Mouse (Mus musculus): ENCODE measurements around the gene Chp1.

DNA sequence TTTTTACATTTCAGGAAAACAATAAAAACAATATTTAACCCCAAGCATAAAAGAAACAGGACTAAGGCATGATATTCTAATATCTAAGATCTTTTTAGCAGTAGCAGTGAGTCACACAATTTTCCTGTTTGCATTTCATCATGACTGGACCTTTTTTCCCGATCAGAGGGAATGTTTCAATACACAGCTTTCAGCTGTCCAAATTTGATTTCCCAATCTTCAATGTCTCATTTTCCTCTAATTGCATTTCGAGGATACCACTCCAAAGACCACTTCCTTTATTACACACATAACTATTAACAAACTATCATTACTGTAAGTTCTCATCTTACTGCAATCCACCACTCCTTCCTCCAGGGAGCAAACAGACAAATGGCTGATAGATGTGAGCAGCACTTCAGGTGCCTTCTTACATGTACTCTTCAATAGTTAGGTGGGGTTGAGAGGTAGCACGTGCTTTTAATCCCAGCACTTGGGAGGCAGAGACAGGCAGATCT is 33.4 kb upstream of the Chp1 start:
- TF ChIP-seq CTCF (IDR thresholded peaks at IDR 0.05; ENCODE audit: insufficient read depth, low read depth, low read length) (no peak), POLR2A (IDR thresholded peaks at IDR 0.05; ENCODE audit: insufficient read depth, low read depth, low read length) (no peak)
